Mouse (Mus musculus): Measurements from ENCODE around the gene Alpi.

DNA sequence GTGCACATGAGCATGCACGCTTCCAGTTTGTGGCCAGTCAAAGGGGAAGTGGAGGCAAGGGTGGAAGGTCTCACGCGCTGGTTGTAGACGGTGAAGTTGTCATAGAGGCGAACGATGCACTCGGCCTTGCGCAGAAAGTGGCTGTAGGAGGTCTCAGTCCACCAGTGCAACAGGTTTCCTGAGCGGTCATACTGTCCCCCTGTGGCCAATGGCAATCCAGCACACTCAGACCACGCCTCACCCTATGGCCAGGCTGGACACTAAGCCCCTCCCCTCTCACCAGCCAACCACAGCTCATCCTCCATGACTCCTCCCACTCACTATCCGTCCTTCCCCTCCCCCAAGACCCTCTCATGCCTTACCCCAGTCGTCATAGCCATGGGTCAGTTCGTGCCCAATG lies 48.0 kb upstream of the Alpi start:
- TF ChIP-seq POLR2A (IDR thresholded peaks at IDR 0.05; ENCODE audit: borderline replicate concordance, low read depth, low read length) (no peak), CTCF (IDR thresholded peaks at IDR 0.05; ENCODE audit: low read depth, low read length) (no peak)
